Mouse (Mus musculus): ENCODE results near the gene 4930415O20Rik. TPM values are rescaled to one million over a fixed set of nuclear protein-coding genes. Genes with fewer than 3 reads are reported as not detected.

Gene 4930415O20Rik
- polyA plus RNA-seq, 1 experiment from 2014 or later = 0.40 TPM

DNA sequence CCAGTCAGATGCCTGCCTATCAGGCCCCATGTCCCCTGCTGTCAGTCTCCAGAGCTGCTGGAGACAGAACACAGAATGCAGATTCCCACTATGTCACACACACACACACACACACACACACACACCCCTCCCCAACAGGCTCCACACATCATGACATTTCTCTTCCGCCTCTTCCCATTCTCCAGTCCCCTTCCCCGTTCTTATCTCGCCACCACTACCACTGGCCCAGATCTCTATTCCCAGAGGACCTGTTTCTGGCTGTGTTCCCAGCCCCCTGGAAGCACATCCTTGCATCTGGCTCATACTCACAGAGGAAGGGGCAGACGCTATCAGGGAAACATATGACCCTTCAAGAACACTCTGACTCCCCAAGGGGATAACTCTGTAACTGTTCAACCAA, 36.8 kb downstream of the 4930415O20Rik start:
- peak overlapping the region; percentile 93 for H3K9ac ChIP-seq
- H3K4me3 ChIP-seq = peak overlapping the region; percentile 65
- peak; percentile 78 for ATAC-seq (replicated peaks; ENCODE audit: insufficient number of reproducible peaks, insufficient read depth, low FRiP score, low read depth)
- no peaks in the 10 kb centered on the region for H3K27me3 ChIP-seq
- H3K36me3 ChIP-seq = peaks cover 13% of the 10 kb centered on the region; the same call in 1 of the 2 replicates
- peak overlapping the region; percentile 97 for H3K27ac ChIP-seq
- H3K4me1 ChIP-seq (replicated peaks) = peaks cover 48% of the 10 kb centered on the region
- H3K9me3 ChIP-seq (replicated peaks) = no peaks in the 10 kb centered on the region
- WGBS = 6% methylated on average over 4 of the region's 4 CpGs
- peak overlapping the region; percentile 78 for H3K4me2 ChIP-seq

GRCm38 (mm10) chr15:98608058-98608783, 37.4 kb downstream of the 4930415O20Rik start:
- H3K9ac ChIP-seq = peak overlapping the region; percentile 93
- H3K4me3 ChIP-seq = peak overlapping the region; percentile 65
- peak overlapping the region; percentile 97 for H3K27ac ChIP-seq
- WGBS = 9% methylated on average over 10 of the region's 10 CpGs
- H3K9me3 ChIP-seq (replicated peaks) = no peaks in the 10 kb centered on the region
- peaks cover 41% of the 10 kb centered on the region for H3K4me1 ChIP-seq (replicated peaks)
- no peaks in the 10 kb centered on the region for H3K27me3 ChIP-seq
- H3K4me2 ChIP-seq = peak overlapping the region; percentile 78
- no peak for ATAC-seq (replicated peaks; ENCODE audit: insufficient number of reproducible peaks, insufficient read depth, low FRiP score, low read depth)
- peaks cover 12% of the 10 kb centered on the region; the same call in 1 of the 2 replicates for H3K36me3 ChIP-seq

GRCm38 (mm10) chr15:98608784-98609250, 38.0 kb downstream of the 4930415O20Rik start:
- H3K4me1 ChIP-seq (replicated peaks) = peaks cover 36% of the 10 kb centered on the region
- under 1% methylated on average over 8 of the region's 26 CpGs for WGBS
- ATAC-seq (replicated peaks; ENCODE audit: insufficient number of reproducible peaks, insufficient read depth, low FRiP score, low read depth) = peak; percentile 7

GRCm38 (mm10) chr15:98609331-98610130, 38.7 kb downstream of the 4930415O20Rik start, which contains the start of gene Adcy6:
Adcy6 (minus strand) TSS chr15:98610076.
- Histone ChIP-seq H3K36me3 (0 out of 2 replicates have a peak, but pooled peaks cover 1% of the 10 kb centered on the region), H3K4me3 (peak within 1 kb of the TSS; percentile 65), H3K4me2 (peak within 1 kb of the TSS; percentile 78), H3K4me1 (replicated peaks) (peaks cover 36% of the 10 kb centered on the region), H3K9ac (peak within 1 kb of the TSS; percentile 93), H3K9me3 (replicated peaks) (no peaks in the 10 kb centered on the region), H3K27me3 (no peaks in the 10 kb centered on the region), H3K27ac (peak within 1 kb of the TSS; percentile 97)
- ATAC-seq (replicated peaks; ENCODE audit: insufficient number of reproducible peaks, insufficient read depth, low FRiP score, low read depth) = peak; percentile 65
- under 1% methylated on average over 65 of the region's 75 CpGs for whole genome bisulfite sequencing

More at GRCm38 (mm10) chr15:98608784-98609250, 38.0 kb downstream of the 4930415O20Rik start:
- peak overlapping the region; percentile 97 for H3K27ac ChIP-seq
- H3K9ac ChIP-seq = peak overlapping the region; percentile 93
- H3K4me2 ChIP-seq = peak overlapping the region; percentile 78
- peaks cover 6% of the 10 kb centered on the region; the same call in 1 of the 2 replicates for H3K36me3 ChIP-seq
- H3K9me3 ChIP-seq (replicated peaks) = no peaks in the 10 kb centered on the region
- H3K4me3 ChIP-seq = peak overlapping the region; percentile 65
- H3K27me3 ChIP-seq = no peaks in the 10 kb centered on the region

GRCm38 (mm10) chr15:98610131-98610633, 39.4 kb downstream of the 4930415O20Rik start:
- no peaks in the 10 kb centered on the region for H3K9me3 ChIP-seq (replicated peaks)
- H3K4me1 ChIP-seq (replicated peaks) = peaks cover 36% of the 10 kb centered on the region
- H3K4me3 ChIP-seq = peak overlapping the region; percentile 65
- peak overlapping the region; percentile 78 for H3K4me2 ChIP-seq
- ATAC-seq (replicated peaks; ENCODE audit: insufficient number of reproducible peaks, insufficient read depth, low FRiP score, low read depth) = no peak
- no peaks in the 10 kb centered on the region for H3K27me3 ChIP-seq
- H3K9ac ChIP-seq = peak overlapping the region; percentile 93
- peak overlapping the region; percentile 97 for H3K27ac ChIP-seq
- H3K36me3 ChIP-seq = no peaks in the 10 kb centered on the region
- WGBS = 7% methylated on average over 12 of the region's 12 CpGs

DNA sequence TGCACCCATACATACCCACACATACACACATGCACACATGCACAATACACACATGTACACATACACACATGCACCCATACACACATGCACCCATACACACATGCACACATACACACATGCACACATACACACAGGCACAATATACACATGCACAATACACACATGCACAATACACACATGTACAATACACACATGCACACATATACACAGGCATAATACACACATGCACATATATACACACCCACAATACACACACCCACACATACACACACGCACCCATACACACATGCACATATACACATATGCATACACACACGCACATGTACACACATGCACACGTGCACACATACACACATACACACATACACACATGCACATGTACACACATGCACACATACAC, 41.4 kb downstream of the 4930415O20Rik start:
- ATAC-seq (replicated peaks; ENCODE audit: insufficient number of reproducible peaks, insufficient read depth, low FRiP score, low read depth) = no peak
- H3K27me3 ChIP-seq = no peaks in the 10 kb centered on the region
- peaks cover 36% of the 10 kb centered on the region for H3K4me1 ChIP-seq (replicated peaks)
- H3K36me3 ChIP-seq = no peaks in the 10 kb centered on the region
- no peak overlapping the region for H3K4me3 ChIP-seq
- no peak overlapping the region for H3K9ac ChIP-seq
- WGBS = 95% methylated on average over 3 of the region's 3 CpGs
- H3K27ac ChIP-seq = no peak overlapping the region
- no peaks in the 10 kb centered on the region for H3K9me3 ChIP-seq (replicated peaks)
- H3K4me2 ChIP-seq = no peak overlapping the region

GRCm38 (mm10) chr15:98614551-98614950, 43.7 kb downstream of the 4930415O20Rik start:
- H3K9ac ChIP-seq = no peak overlapping the region
- no peak for ATAC-seq (replicated peaks; ENCODE audit: insufficient number of reproducible peaks, insufficient read depth, low FRiP score, low read depth)
- H3K36me3 ChIP-seq = no peaks in the 10 kb centered on the region

DNA sequence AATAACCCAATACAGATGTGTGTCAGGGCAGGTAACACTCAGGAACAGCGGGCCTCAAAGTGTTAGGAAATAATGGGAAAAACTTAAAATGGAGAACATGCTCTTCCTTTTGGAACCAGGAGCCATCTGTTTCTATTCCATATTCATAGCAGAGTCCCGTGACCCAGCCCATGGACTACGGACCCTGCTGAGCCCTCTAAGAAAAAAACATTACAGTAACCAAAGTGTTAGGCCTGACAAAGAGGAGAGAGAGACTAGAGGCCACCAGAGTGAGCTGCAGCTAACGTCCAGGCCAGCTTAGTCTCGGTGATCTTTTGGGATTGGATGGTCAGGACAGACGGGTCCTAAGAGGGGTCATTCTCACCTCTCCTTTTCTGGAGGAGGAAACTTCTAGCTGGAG, 44.2 kb downstream of the 4930415O20Rik start:
- no peak for ATAC-seq (replicated peaks; ENCODE audit: insufficient number of reproducible peaks, insufficient read depth, low FRiP score, low read depth)
- Histone ChIP-seq H3K4me1 (replicated peaks) (peaks cover 34% of the 10 kb centered on the region), H3K4me3 (no peak overlapping the region), H3K27ac (peak overlapping the region; percentile 78), H3K36me3 (no peaks in the 10 kb centered on the region), H3K9ac (peak overlapping the region; percentile 11; the same call in 1 of the 2 replicates), H3K27me3 (no peaks in the 10 kb centered on the region), H3K4me2 (no peak overlapping the region), H3K9me3 (replicated peaks) (no peaks in the 10 kb centered on the region)
- WGBS = 53% methylated on average over 6 of the region's 6 CpGs

More at GRCm38 (mm10) chr15:98614551-98614950, 43.7 kb downstream of the 4930415O20Rik start:
- peak overlapping the region; percentile 78 for H3K27ac ChIP-seq
- H3K4me2 ChIP-seq = no peak overlapping the region
- no peaks in the 10 kb centered on the region for H3K9me3 ChIP-seq (replicated peaks)
- WGBS = 31% methylated on average over 9 of the region's 9 CpGs
- no peak overlapping the region for H3K4me3 ChIP-seq
- peaks cover 34% of the 10 kb centered on the region for H3K4me1 ChIP-seq (replicated peaks)
- H3K27me3 ChIP-seq = no peaks in the 10 kb centered on the region

GRCm38 (mm10) chr15:98615751-98616150, 44.9 kb downstream of the 4930415O20Rik start:
- Histone ChIP-seq H3K27ac (peak overlapping the region; percentile 78; the same call in 1 of the 2 replicates), H3K36me3 (no peaks in the 10 kb centered on the region), H3K27me3 (no peaks in the 10 kb centered on the region), H3K4me3 (no peak overlapping the region), H3K9me3 (replicated peaks) (no peaks in the 10 kb centered on the region), H3K9ac (no peak overlapping the region), H3K4me1 (replicated peaks) (peaks cover 34% of the 10 kb centered on the region), H3K4me2 (no peak overlapping the region)
- ATAC-seq (replicated peaks; ENCODE audit: insufficient number of reproducible peaks, insufficient read depth, low FRiP score, low read depth) = no peak
- WGBS = 49% methylated on average over 6 of the region's 6 CpGs

GRCm38 (mm10) chr15:98616362-98617175, 45.8 kb downstream of the 4930415O20Rik start:
- H3K4me3 ChIP-seq = no peak overlapping the region

More at GRCm38 (mm10) chr15:98616362-98617175, 45.8 kb downstream of the 4930415O20Rik start:
- Histone ChIP-seq H3K4me2 (peak overlapping the region; percentile 43), H3K9ac (no peak overlapping the region), H3K27me3 (no peaks in the 10 kb centered on the region), H3K27ac (peak overlapping the region; percentile 78), H3K9me3 (replicated peaks) (no peaks in the 10 kb centered on the region), H3K36me3 (no peaks in the 10 kb centered on the region), H3K4me1 (replicated peaks) (peaks cover 34% of the 10 kb centered on the region)
- ATAC-seq (replicated peaks; ENCODE audit: insufficient number of reproducible peaks, insufficient read depth, low FRiP score, low read depth) = no peak
- 28% methylated on average over 20 of the region's 20 CpGs for WGBS
